Mouse (Mus musculus) cerebellum, adult 11-12 months (tissue): Measurements from ENCODE around the gene Fmod.

Source experiments
- DNase-seq: peaks from one replicate; pipeline ENCODE4 v3.0.0; 2022

Fmod gene

GRCm38 (mm10) chr1:134078061-134078795 is 41.2 kb downstream of the Fmod start:
- DNase-seq: peak; percentile 72

GRCm38 (mm10) chr1:134078802-134079476 is 41.9 kb downstream of the Fmod start, which contains the start of gene Btg2:
Gene Btg2, minus strand, starts transcription at chr1:134079120.
- DNase-seq: peak; percentile 99

DNA sequence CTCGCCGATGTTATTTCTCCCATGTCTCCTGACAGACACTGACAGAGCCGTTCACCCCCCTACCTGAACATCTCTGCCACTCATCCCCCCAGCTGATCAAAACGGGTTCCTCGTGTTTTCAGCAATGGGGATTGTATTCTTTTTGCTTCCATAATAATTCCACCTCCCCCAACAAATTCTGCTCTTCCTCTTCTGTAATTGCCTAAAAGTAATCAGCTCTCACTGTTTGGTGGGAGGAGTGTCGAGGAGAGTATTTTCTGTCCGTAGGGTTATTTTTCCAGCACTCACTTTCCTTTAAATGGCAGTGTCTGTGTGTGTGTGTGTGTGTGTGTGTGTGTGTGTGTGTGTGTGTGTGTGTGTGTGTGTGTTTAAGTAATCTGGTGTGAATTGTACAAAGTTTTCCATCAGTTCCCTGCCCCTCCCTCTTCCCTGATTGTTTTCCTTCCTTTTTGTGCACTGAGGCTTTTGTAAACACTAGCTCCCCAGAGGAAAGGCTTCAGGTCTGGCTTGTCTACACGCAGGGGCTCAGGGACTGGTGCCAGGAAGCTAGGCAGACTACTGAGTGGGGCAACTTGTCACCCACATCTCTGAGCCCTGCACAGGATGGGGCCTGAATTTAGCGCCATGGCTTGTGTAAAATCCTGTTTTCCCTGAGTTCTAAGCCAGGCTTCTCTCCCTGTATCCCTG is 42.6 kb downstream of the Fmod start:
- peak; percentile 75 for DNase-seq

DNA sequence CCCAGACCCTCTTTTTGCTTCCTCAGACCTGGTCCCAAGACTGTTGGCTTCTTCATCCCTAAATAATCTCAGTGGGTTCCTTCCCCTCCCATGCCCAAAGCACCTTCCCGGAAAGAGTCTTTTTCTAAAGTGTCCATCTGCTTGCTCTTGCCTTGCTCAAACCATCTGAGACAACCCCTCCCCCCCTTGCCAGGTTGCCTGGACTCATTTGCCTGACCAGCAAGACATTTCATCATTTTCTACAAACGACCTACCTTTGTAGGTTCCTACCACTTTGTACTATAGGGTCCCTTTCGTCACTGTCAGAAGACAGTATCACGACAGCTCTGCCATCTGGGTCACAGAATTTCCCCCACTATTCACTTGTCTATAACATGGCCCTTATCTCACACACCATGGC is 43.4 kb downstream of the Fmod start:
- no peak for DNase-seq

- no peak for DNase-seq
These were observed 43.9 kb downstream of the Fmod start for GRCm38 (mm10) chr1:134080881-134081450.

DNA sequence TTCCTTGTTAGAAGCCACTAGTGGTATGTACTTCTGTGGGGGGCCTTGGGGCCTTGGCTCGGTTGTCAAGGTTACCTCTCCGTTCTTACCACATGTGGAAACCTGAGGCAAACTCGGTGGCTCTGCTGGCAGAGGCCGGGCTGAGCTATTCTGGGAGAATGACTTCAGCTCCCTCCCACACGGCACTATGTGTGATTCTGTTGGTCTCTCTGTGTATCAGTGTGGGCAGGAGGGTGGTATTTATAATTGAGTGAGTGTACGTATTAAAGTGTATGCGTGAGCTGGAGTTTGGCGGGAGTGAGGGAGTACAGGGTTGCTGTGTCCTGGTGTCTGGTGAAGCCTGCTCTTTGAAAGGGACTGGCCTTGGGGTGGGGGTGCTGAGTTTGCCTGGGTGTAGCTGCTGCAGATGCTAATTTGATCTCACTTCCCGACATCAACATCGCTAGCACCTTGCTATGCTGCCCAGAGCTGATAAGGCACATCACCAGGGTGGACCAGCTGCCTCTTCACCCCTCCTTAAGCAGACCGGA is 46.0 kb downstream of the Fmod start:
- DNase-seq: no peak

GRCm38 (mm10) chr1:134083676-134084075 is 46.6 kb downstream of the Fmod start:
- no peak for DNase-seq

DNA sequence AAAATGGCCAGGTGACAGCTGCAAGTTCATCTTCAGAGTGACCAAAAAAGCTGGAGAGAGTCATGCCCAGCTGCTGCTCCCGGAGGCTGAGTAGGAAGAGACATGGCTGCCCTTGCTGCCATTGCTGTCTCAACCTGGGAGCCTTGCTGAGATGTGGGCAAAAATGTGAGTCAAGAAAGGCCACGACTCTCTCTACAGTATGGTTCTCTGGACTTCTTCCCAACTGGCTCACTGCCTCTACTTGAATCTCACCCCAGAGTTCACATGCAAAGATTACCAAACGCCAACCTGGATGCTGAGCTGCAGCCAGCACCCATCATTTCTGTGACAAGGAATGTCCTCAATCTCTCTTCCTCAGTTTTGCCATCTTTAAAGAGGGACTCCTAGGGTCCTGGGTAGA is 47.1 kb downstream of the Fmod start:
- DNase-seq: no peak

DNA sequence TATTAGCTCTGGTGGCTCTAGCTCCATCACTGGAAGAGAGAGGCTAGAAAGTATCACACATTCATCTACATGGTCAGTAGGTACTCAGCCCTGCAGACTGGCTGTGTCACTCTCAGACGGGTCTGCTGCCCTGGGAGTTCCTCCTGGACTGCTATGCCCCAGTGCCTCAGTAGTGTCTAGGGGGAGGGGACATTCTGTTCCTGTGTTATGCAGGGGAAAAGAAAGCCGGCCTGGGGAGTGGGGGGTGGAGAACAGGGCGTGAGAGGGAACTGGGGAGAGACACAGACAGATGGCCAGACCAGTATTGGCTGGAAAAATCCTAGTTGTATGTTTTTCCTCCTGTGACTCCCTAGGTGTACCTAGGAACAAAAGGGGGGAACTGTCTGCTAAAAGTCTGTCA is 49.0 kb downstream of the Fmod start:
- DNase-seq: no peak

GRCm38 (mm10) chr1:134086811-134087398 is 49.9 kb downstream of the Fmod start:
- peak; percentile 77 for DNase-seq

- no peak for DNase-seq
These were observed 52.0 kb downstream of the Fmod start for GRCm38 (mm10) chr1:134089074-134089473.

GRCm38 (mm10) chr1:134091851-134092250 is 54.8 kb downstream of the Fmod start:
- DNase-seq: no peak

GRCm38 (mm10) chr1:134092368-134092767 is 55.3 kb downstream of the Fmod start:
- no peak for DNase-seq

- peak; percentile 94 for DNase-seq
These were observed 56.1 kb downstream of the Fmod start for GRCm38 (mm10) chr1:134092852-134093770.

DNA sequence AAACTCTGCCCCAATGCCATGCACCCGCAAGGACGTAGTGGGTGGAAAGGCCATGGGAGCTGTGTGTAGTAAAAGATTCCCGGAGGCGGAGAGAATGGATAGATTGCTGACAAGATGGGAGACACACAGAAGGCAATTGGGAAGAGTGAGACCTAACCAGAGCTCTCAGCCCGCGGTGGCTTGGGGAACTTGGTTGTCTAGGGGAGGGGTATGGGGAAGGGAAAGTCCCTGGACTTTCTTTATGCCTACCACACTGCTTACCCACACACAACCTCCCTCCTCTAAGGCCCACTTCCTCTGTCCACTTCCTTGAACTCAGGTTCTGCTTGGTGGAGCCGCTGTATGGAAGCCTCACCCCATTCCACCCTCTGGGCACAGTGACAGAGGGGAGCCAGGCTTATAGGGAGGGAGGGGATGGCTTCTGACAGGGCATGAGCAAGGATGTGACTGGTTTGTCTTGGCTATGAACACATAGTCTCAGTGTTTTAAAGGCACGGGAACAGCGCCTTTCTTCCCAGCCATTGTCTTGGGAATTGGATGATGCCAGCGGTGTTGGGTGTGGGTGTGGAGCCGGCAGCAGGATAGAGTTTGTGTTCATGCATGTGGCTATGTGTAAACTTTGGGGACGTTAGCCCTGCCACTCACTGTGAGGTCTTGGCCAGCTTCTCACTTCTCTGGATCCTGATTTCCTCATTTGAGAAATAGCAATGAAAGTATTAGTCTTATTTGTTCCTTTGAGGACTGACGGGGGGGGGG is 56.9 kb downstream of the Fmod start:
- DNase-seq: peak; percentile 58

GRCm38 (mm10) chr1:134095033-134095612 is 58.1 kb downstream of the Fmod start:
- peak; percentile 22 for DNase-seq

DNA sequence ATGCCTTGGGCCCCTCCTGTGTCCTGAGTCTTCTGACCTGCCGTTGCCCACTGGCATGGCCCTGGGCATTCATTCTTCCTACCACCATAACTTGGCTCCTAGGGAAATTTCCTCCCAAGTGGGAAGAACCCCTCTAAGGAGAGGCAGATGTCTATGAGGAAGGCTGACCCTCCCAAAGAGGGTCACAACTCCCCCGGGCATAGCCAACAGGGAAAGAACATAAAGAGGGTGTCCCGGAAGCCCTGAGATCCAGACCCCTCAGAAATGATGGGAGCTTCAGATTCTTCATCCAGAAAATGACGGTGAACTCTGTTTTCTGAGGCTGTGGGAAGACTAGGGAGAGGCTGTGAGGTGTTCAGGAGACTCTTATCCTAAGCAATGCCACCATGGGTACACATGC is 58.7 kb downstream of the Fmod start:
- DNase-seq: peak; percentile 16

DNA sequence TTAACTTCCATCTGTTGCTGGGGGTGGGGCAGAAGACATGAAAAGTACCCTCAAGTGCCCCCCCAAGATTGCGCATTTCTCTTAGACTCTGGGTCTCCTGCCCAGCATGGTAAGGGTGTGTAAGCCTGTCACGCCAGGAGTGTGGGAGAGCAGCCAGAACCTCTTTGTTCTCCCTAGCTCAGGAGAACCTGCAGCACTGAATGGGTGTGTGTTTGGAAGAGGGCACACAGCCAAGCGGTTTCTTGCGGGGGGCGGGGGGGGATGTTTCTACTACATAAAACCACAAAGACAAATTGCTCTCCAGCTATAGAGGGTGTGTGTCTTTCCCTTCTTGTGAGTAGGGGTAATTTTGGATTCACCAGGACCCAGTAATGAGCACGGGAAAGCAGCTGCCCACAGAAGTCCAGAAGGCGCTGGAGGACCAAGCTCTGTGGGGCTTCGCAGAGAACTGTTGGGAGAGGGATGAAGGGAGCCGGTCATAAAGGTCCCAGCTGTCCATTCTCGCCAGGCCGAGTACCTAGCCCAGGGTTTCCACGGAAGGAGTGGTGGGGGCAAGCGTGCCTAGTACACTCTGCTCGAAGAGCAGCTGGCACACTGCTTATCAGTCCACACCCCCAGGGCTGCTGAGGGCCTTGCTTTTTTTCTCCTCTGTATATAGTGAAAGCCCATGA is 59.3 kb downstream of the Fmod start:
- peak; percentile 36 for DNase-seq

DNA sequence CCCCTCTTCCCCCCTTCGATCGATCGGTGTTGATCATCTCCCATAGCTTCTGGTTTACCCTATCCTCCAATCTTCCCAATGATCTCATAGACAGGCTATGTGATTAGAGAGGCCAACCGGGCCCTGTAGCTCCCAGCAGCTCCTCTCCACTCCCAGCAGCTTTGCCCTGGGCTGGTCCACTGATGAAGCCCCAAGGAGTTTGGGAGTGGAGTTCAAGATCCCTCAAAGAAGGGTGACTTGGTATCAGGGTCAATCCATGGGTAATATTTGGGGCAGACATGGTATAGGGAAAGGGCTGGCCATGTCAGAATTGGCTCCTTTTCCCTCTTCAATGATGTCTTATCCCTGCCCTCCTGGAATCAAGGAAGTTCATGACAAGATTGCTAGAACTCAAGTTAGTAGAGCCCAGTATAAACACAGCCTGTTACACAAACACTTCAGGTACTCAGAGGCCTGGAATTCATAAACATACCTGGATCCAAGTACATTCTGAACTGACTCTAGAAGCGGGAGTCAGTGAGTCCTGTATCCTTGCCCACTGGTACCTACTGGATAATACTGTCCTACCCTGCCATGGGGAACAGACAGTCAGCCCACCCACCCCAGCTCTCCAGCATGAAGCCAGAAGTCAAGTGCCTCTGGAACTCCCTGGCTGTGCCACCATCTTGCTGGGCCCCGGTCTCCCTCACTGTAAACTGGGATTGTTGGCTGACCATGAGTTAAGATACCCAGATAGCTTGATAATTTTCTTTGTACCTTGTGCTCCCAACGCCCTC is 60.2 kb downstream of the Fmod start:
- no peak for DNase-seq
